Mouse (Mus musculus) neural tube, embryonic 15.5 days (tissue): ENCODE results near the gene Chrna5. TPM values are rescaled to one million over a fixed set of nuclear protein-coding genes. Genes with fewer than 3 reads are reported as not detected.

Experiments used
- polyA plus RNA-seq: library from polyadenylated mRNA; unstranded; fragments of >200 nt; fragmentation: Nextera tagmentation; extraction: Ambion mirVana; gene quantifications from 2 replicates; pipeline ENCODE4 v1.2.1, GENCODE M21; 2015

Gene Chrna5
- polyA plus RNA-seq, 1 experiment from 2014 or later = 3.7 TPM

Other genes with a start within 250 kb of the Chrna5 start
- 79.1 and 91.7 TPM in 2 replicates for gene Wdr61, start 246.4 kb upstream of the Chrna5 start, polyA plus RNA-seq
- 405 and 485 TPM in 2 replicates for gene Crabp1, start 216.1 kb upstream of the Chrna5 start, polyA plus RNA-seq
- 30.4 and 31.8 TPM in 2 replicates for gene Ireb2, start 117.1 kb upstream of the Chrna5 start, polyA plus RNA-seq
- 2.0 and 2.1 TPM in 2 replicates for gene Hykk, start 63.6 kb upstream of the Chrna5 start, polyA plus RNA-seq
- 268 and 283 TPM in 2 replicates for gene Psma4, start 30.1 kb upstream of the Chrna5 start, polyA plus RNA-seq
- gene AY074887, start 29.9 kb upstream of the Chrna5 start, polyA plus RNA-seq = 0.57 and 0.97 TPM in 2 replicates
- gene Chrna3, start 45.7 kb downstream of the Chrna5 start, polyA plus RNA-seq = 17.7 and 18.1 TPM in 2 replicates
- gene Chrnb4, start 67.9 kb downstream of the Chrna5 start, polyA plus RNA-seq = 0.77 and 1.9 TPM in 2 replicates
- gene Ube2q2, start 168.0 kb downstream of the Chrna5 start, polyA plus RNA-seq = 43.3 and 43.4 TPM in 2 replicates
- 78.8 and 80.1 TPM in 2 replicates for gene Fbxo22, start 228.0 kb downstream of the Chrna5 start, polyA plus RNA-seq